Mouse (Mus musculus) layer of hippocampus, adult 8-10 months (tissue): ENCODE data around the gene Ahcyl2. TPM values are rescaled to one million over a fixed set of nuclear protein-coding genes. Genes with fewer than 3 reads are reported as not detected.

Experiments
- DNase-seq, 2 experiments: peaks; one replicate each; pipeline ENCODE4 v3.0.0; 2022; ENCODE audit warnings: low spot score in 2 of 2
- total RNA-seq, 4 experiments: library from RNA; stranded (reverse); gene quantifications; 2 replicates each; pipeline ENCODE4 v1.2.4; 2022

The Ahcyl2 gene
- total RNA-seq, 4 experiments from 2014 or later: 200 to 239 (median 221) TPM

- no peak for DNase-seq
Measured at GRCm38 (mm10) chr6:29768791-29769441, 1.1 kb downstream of the Ahcyl2 start.

- DNase-seq: no peak
Measured at GRCm38 (mm10) chr6:29770672-29771321, 3.0 kb downstream of the Ahcyl2 start.

GRCm38 (mm10) chr6:29772236-29772635 is 4.4 kb downstream of the Ahcyl2 start:
- DNase-seq: no peak

- DNase-seq: no peak
Measured at GRCm38 (mm10) chr6:29774161-29774560, 6.3 kb downstream of the Ahcyl2 start.

GRCm38 (mm10) chr6:29775609-29776008 is 7.8 kb downstream of the Ahcyl2 start:
- peak in 1 of 2 experiments; percentile 66 for DNase-seq

GRCm38 (mm10) chr6:29776542-29777237 is 8.9 kb downstream of the Ahcyl2 start:
- no peak for DNase-seq

GRCm38 (mm10) chr6:29777238-29777555 is 9.4 kb downstream of the Ahcyl2 start:
- no peak for DNase-seq

GRCm38 (mm10) chr6:29780082-29780481 is 12.3 kb downstream of the Ahcyl2 start:
- no peak for DNase-seq

GRCm38 (mm10) chr6:29780571-29780970 is 12.8 kb downstream of the Ahcyl2 start:
- no peak for DNase-seq

- no peak for DNase-seq
Measured at GRCm38 (mm10) chr6:29782239-29782638, 14.4 kb downstream of the Ahcyl2 start.

GRCm38 (mm10) chr6:29783960-29784359 is 16.1 kb downstream of the Ahcyl2 start:
- no peak for DNase-seq

GRCm38 (mm10) chr6:29784413-29785021 is 16.7 kb downstream of the Ahcyl2 start:
- DNase-seq: no peak

GRCm38 (mm10) chr6:29785759-29786158 is 17.9 kb downstream of the Ahcyl2 start:
- DNase-seq: no peak

- no peak for DNase-seq
Measured at GRCm38 (mm10) chr6:29788779-29789350, 21.1 kb downstream of the Ahcyl2 start.

GRCm38 (mm10) chr6:29790014-29790698 is 22.3 kb downstream of the Ahcyl2 start:
- no peak for DNase-seq

- DNase-seq: no peak
Measured at GRCm38 (mm10) chr6:29793520-29793919, 25.7 kb downstream of the Ahcyl2 start.

- DNase-seq: no peak
Measured at GRCm38 (mm10) chr6:29794582-29794981, 26.8 kb downstream of the Ahcyl2 start.

- no peak for DNase-seq
Measured at GRCm38 (mm10) chr6:29802979-29803378, 35.2 kb downstream of the Ahcyl2 start.

- no peak for DNase-seq
Measured at GRCm38 (mm10) chr6:29804006-29804405, 36.2 kb downstream of the Ahcyl2 start.

GRCm38 (mm10) chr6:29805381-29805780 is 37.6 kb downstream of the Ahcyl2 start:
- peak; percentile 59 to 61 for DNase-seq

- DNase-seq: no peak
Measured at GRCm38 (mm10) chr6:29812076-29812475, 44.3 kb downstream of the Ahcyl2 start.
